Mouse (Mus musculus) hematopoietic multipotent progenitor cell, adult 10-12 weeks (in vitro differentiated cells): ENCODE data around the gene Ywhae. TPM values are rescaled to one million over a fixed set of nuclear protein-coding genes. Genes with fewer than 3 reads are reported as not detected.

ENCODE experiments used
- polyA plus RNA-seq: library from polyadenylated mRNA; stranded (reverse); fragments of >175 nt; gene quantifications from 2 replicates; pipeline ENCODE4 v1.2.3, GENCODE M21; 2012; ENCODE audit warnings: low replicate concordance

The Ywhae gene
- 107 and 139 TPM in 2 replicates for polyA plus RNA-seq

DNA sequence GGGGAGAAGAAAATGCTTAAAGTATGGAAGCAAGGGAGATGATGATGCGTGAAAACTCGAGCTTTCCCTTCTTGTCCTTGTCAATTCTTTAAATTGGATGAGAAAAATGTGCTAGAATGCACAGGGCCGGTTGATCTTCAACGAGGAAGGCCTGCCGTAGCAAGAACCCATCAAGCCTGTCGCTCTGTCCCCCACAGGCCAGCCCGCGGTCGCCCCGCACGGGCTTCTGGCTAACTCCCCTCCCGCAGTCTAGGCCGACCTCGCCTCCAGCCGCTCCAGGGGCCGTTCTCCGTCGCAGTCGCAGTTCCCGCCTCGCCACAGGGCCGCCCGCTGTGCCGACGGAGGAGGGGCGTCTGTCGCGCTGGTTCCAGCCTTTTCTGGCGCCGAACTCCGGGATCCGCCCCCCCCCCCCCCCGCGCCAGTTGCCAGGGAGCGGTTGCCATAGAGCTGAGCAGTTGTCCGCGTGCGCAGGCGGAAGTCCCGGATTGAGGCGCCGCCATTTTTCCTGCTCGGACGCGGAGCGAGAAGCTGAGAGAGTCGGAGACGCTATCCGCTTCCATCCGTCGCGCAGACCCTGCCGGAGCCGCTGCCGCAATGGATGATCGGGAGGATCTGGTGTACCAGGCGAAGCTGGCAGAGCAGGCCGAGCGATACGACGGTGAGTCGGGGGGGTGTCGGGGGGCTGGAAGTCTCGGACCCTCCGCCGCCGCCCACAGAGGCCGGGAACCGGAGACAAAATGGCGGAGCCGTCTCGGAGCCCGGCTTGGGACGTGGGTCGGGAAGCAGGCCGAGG, at the start of gene Ywhae:
Ywhae (plus strand) TSS at position 436 of the 793 bp plus-strand sequence.

DNA sequence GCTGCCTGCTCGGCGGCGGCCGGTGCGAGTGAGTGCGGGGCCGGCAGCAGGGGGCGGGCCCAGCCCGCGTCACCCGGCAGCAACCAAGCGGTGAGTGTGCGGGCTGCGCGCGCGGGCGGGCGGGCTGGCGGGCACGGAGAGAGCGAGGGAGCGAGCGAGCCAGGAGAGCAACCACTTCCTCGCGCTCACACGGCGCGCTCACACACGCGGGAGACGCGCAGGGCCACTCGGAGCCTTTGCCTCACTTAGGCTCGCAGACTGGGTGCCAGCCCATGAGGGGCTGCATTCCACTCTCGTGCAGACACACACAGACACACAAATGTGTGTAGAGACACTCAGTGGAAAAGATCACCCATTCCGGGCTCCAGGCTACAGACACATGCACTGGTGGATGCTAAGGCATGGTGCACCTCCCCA, 63.4 kb downstream of the Ywhae start, which contains the start of gene Doc2b:
Doc2b (minus strand) TSS at position 21 of the 417 bp plus-strand sequence.

Other genes starting within 250 kb of the Ywhae start
- gene Prpf8, start 246.1 kb upstream of the Ywhae start, polyA plus RNA-seq: 35.6 and 48.5 TPM in 2 replicates
- 0.62 and 1.0 TPM in 2 replicates for gene Rilp, start 222.8 kb upstream of the Ywhae start, polyA plus RNA-seq
- gene Scarf1, start 219.3 kb upstream of the Ywhae start, polyA plus RNA-seq: 0.47 and 1.5 TPM in 2 replicates
- 63.1 and 118 TPM in 2 replicates for gene Slc43a2, start 201.2 kb upstream of the Ywhae start, polyA plus RNA-seq
- 51.6 and 123 TPM in 2 replicates for gene Pitpna, start 144.8 kb upstream of the Ywhae start, polyA plus RNA-seq
- 23.2 and 144 TPM in 2 replicates for gene Inpp5k, start 101.9 kb upstream of the Ywhae start, polyA plus RNA-seq
- 119 and 191 TPM in 2 replicates for gene Myo1c, start 82.4 kb upstream of the Ywhae start, polyA plus RNA-seq
- gene Crk, start 53.6 kb upstream of the Ywhae start, polyA plus RNA-seq: 122 and 250 TPM in 2 replicates
- not detected in 2 replicates for gene Doc2b, start 63.2 kb downstream of the Ywhae start, polyA plus RNA-seq
- gene Rph3al, start 205.6 kb downstream of the Ywhae start, polyA plus RNA-seq: 7.7 and 8.7 TPM in 2 replicates